11 mouse cellular contexts compared by ENCODE assay signal in the genomic region with DNA sequence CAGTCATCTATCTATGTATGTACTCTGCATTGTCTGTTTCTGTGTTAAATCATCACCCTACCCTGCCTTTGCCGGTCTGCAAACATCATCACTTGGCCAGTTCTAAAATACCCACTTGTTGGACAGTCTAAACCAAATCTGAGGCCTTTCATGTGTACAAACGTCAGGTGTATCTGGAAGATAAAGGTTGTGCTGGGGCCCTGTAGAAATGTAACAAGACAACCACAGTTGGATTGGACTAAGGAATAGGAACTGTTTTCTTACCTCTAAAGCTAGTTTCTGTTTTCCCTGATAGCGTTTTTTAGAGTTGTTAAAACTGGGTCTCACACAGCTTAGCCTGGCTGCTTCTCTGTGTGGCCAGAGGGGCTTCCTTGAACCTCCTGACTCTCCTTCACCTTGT. TPM values are rescaled to one million over a fixed set of nuclear protein-coding genes. Genes with fewer than 3 reads are reported as not detected.
DNase-seq lines count a peak whose midpoint lies in the region; ATAC-seq and TF ChIP-seq lines count a peak whose summit lies in the region.
"Had no signal": no experiment of that assay in that cellular context is flagged by ENCODE, and none has a peak within 500 bp of the region (broad histone marks: within the 10 kb centered on the region; RNA-seq: fewer than 3 reads in every experiment).

No protein-coding gene starts in this region.

- H3K9me3 ChIP-seq in lung, embryonic 14.5 days (ENCODE audit: low read depth, low read length): no peaks in the 10 kb centered on the region
- no peaks in the 10 kb centered on the region for H3K9me3 ChIP-seq in embryonic facial prominence, embryonic 12.5 days
- no peaks in the 10 kb centered on the region for H3K9me3 ChIP-seq in intestine, embryonic 16.5 days (ENCODE audit: control insufficient read depth, low read length)

- H3K4me3 ChIP-seq in lung, embryonic 14.5 days (ENCODE audit: low read depth, low read length): peak overlapping the region; percentile 94
- H3K4me3 ChIP-seq in lung, adult 2 months (replicated peaks; ENCODE audit: extremely low read depth, low read depth, low read length): no peak overlapping the region
- H3K4me3 ChIP-seq in embryonic facial prominence, embryonic 12.5 days: 0 out of 2 replicates have a peak overlapping the region, but pooled peaks have one; percentile 6
- H3K4me3 ChIP-seq in intestine, embryonic 16.5 days (ENCODE audit: low read length): peak overlapping the region; percentile 9; the same call in 1 of the 2 replicates
- H3K4me3 ChIP-seq in myocyte: peak overlapping the region; percentile 88

- TF ChIP-seq CTCF in lung, embryonic 14.5 days (IDR thresholded peaks at IDR 0.05; ENCODE audit: low read depth): no peak
- no peak for TF ChIP-seq CTCF in lung, adult 2 months (IDR thresholded peaks at IDR 0.05; ENCODE audit: insufficient read depth, low read length)

- no peak overlapping the region for H3K9ac ChIP-seq in lung, embryonic 14.5 days
- no peak overlapping the region for H3K9ac ChIP-seq in embryonic facial prominence, embryonic 12.5 days
- H3K9ac ChIP-seq in intestine, embryonic 16.5 days (ENCODE audit: low read depth, low read length): peak overlapping the region; percentile 19; the same call in 1 of the 2 replicates

- H3ac ChIP-seq in myocyte (ENCODE audit: control insufficient read depth, insufficient read length): no peak overlapping the region

- H3K4me1 ChIP-seq in lung, embryonic 14.5 days (ENCODE audit: insufficient read depth): peaks cover 5% of the 10 kb centered on the region
- peaks cover 5% of the 10 kb centered on the region for H3K4me1 ChIP-seq in lung, adult 2 months (ENCODE audit: control insufficient read depth, insufficient read depth, low read length)
- peaks cover 16% of the 10 kb centered on the region for H3K4me1 ChIP-seq in embryonic facial prominence, embryonic 12.5 days
- H3K4me1 ChIP-seq in intestine, embryonic 16.5 days (ENCODE audit: control insufficient read depth, insufficient read depth, low read length): peaks cover 17% of the 10 kb centered on the region

- H3K4me2 ChIP-seq in lung, embryonic 14.5 days: peak overlapping the region; percentile 94
- 0 out of 2 replicates have a peak overlapping the region, but pooled peaks have one; percentile 19 for H3K4me2 ChIP-seq in embryonic facial prominence, embryonic 12.5 days (replicated peaks)
- H3K4me2 ChIP-seq in intestine, embryonic 16.5 days (ENCODE audit: low read depth, low read length): peak overlapping the region; percentile 59
- peak overlapping the region; percentile 95 for H3K4me2 ChIP-seq in myocyte (ENCODE audit: low read depth)

- no peak for TF ChIP-seq POLR2A in lung, adult 2 months (IDR thresholded peaks at IDR 0.05; ENCODE audit: borderline replicate concordance, extremely low read depth, low read depth, low read length)
- TF ChIP-seq POLR2A in myocyte (IDR thresholded peaks at IDR 0.05; ENCODE audit: insufficient read length, low read depth): no peak

- ATAC-seq in lung, embryonic 14.5 days (ENCODE audit: insufficient read depth): no peak
- no peak for ATAC-seq in embryonic facial prominence, embryonic 12.5 days (ENCODE audit: insufficient number of reproducible peaks, insufficient read depth, low FRiP score, low TSS enrichment)
- ATAC-seq in intestine, embryonic 16.5 days: no peak

- no peaks in the 10 kb centered on the region for H3K27me3 ChIP-seq in lung, embryonic 14.5 days (ENCODE audit: insufficient read depth, low read length)
- no peaks in the 10 kb centered on the region for H3K27me3 ChIP-seq in embryonic facial prominence, embryonic 12.5 days
- H3K27me3 ChIP-seq in intestine, embryonic 16.5 days (replicated peaks; ENCODE audit: control insufficient read depth, insufficient read depth, low read length): no peaks in the 10 kb centered on the region
- no peaks in the 10 kb centered on the region for H3K27me3 ChIP-seq in myocyte (ENCODE audit: control insufficient read depth, insufficient read depth, insufficient read length)

- peaks cover 10% of the 10 kb centered on the region for H3K36me3 ChIP-seq in lung, embryonic 14.5 days (ENCODE audit: insufficient read depth)
- H3K36me3 ChIP-seq in embryonic facial prominence, embryonic 12.5 days: peaks cover 9% of the 10 kb centered on the region
- 0 out of 2 replicates have a peak, but pooled peaks cover 4% of the 10 kb centered on the region for H3K36me3 ChIP-seq in intestine, embryonic 16.5 days (ENCODE audit: control insufficient read depth, insufficient read depth, low read length)
- peaks cover 8% of the 10 kb centered on the region for H3K36me3 ChIP-seq in myocyte (ENCODE audit: control insufficient read depth, insufficient read depth)

- 60% methylated on average over 3 of the region's 3 CpGs for WGBS in lung, embryonic 14.5 days
- WGBS in lung, adult 2 months: 62% methylated on average over 3 of the region's 3 CpGs
- 80% methylated on average over 3 of the region's 3 CpGs for WGBS in embryonic facial prominence, embryonic 12.5 days
- 68% methylated on average over 3 of the region's 3 CpGs for WGBS in intestine, embryonic 16.5 days

- H3K27ac ChIP-seq in lung, embryonic 14.5 days (ENCODE audit: low read depth): no peak overlapping the region
- H3K27ac ChIP-seq in embryonic facial prominence, embryonic 12.5 days: no peak overlapping the region
- no peak overlapping the region; the same call in 1 of the 2 replicates for H3K27ac ChIP-seq in intestine, embryonic 16.5 days (ENCODE audit: low read length)

- DNase-seq in lung, embryonic 14.5 days: no peak
- no peak for DNase-seq in lung, adult 2 months
- no peak for DNase-seq in gastrocnemius, postnatal 10 days
- no peak for DNase-seq in cerebellum, postnatal 10 days
- DNase-seq: cerebellum, adult 9-11 months; heart, postnatal 10 days; spleen, adult 18-20 months had no signal

- peaks cover 80% of the 10 kb centered on the region for H3K79me2 ChIP-seq in myocyte (ENCODE audit: control insufficient read depth, insufficient read depth)

TF ChIP-seq in myocyte, 11 proteins besides CTCF, POLR2A, EP300 and RAD21:
- TF ChIP-seq TCF12 (IDR thresholded peaks at IDR 0.05; ENCODE audit: insufficient read depth, poor library complexity, severe bottlenecking) (no peak), USF1 (IDR thresholded peaks at IDR 0.05; ENCODE audit: low read depth) (no peak), REST (IDR thresholded peaks at IDR 0.05; ENCODE audit: insufficient read depth, insufficient read length) (no peak), POLR2AphosphoS2 (IDR thresholded peaks at IDR 0.05; ENCODE audit: insufficient read length, low read depth) (no peak), MYOD1 (IDR thresholded peaks at IDR 0.05; ENCODE audit: control insufficient read depth in 1 of 3, insufficient read length in 2 of 3, low read depth in 2 of 3) (no peak), CEBPB (IDR thresholded peaks at IDR 0.05; ENCODE audit: insufficient read depth, poor library complexity, severe bottlenecking) (no peak), SRF (IDR thresholded peaks at IDR 0.05; ENCODE audit: control insufficient read depth, insufficient read length, low read depth) (no peak), TCF3 (IDR thresholded peaks at IDR 0.05; ENCODE audit: insufficient read length, low read depth) (no peak)

RNA-seq across cellular contexts. Expression of a gene that starts 1.7 kb away (rescaled TPM):
- 25.4 and 25.8 TPM in 2 replicates for polyA plus RNA-seq in lung, embryonic 14.5 days (2014; fragmentation: Nextera tagmentation; extraction: Ambion mirVana)
- 4.3 and 6.9 TPM in 2 replicates for polyA plus RNA-seq in lung, adult 2 months (2012; rRNA removed)
- 31.5 and 34.2 TPM in 2 replicates for polyA plus RNA-seq in embryonic facial prominence, embryonic 12.5 days (2016; fragmentation: Nextera tagmentation; extraction: Ambion mirVana)
- polyA plus RNA-seq in intestine, embryonic 16.5 days (2015; fragmentation: Nextera tagmentation; extraction: Ambion mirVana): 18.4 and 21.1 TPM in 2 replicates
- 16.2 TPM for polyA plus RNA-seq in myocyte (2012; fragmentation: generic; extraction: Trizol)
- 10 to 100 TPM; 38.6 to 41.0 TPM for total RNA-seq in gastrocnemius, postnatal 10 days (2021)

RNA-seq across cellular contexts. Expression of a gene that starts 1.9 kb away (rescaled TPM):
- polyA plus RNA-seq in lung, embryonic 14.5 days (2014; fragmentation: Nextera tagmentation; extraction: Ambion mirVana): 127 and 153 TPM in 2 replicates
- polyA plus RNA-seq in lung, adult 2 months (2012; rRNA removed): 5.9 and 9.6 TPM in 2 replicates
- polyA plus RNA-seq in embryonic facial prominence, embryonic 12.5 days (2016; fragmentation: Nextera tagmentation; extraction: Ambion mirVana): 144 and 155 TPM in 2 replicates
- polyA plus RNA-seq in intestine, embryonic 16.5 days (2015; fragmentation: Nextera tagmentation; extraction: Ambion mirVana): 119 and 125 TPM in 2 replicates
- polyA plus RNA-seq in myocyte (2012; fragmentation: generic; extraction: Trizol): 35.5 TPM
- total RNA-seq in gastrocnemius, postnatal 10 days (2021): 10 to 100 TPM; 42.1 to 44.9 TPM

RNA-seq across cellular contexts. Expression of a gene that starts 42.0 kb away (rescaled TPM):
- polyA plus RNA-seq in lung, embryonic 14.5 days (2014; fragmentation: Nextera tagmentation; extraction: Ambion mirVana): not detected in 2 replicates
- 7.4 TPM in 1 of 2 replicates, not detected in the other for polyA plus RNA-seq in lung, adult 2 months (2012; rRNA removed)
- polyA plus RNA-seq in embryonic facial prominence, embryonic 12.5 days (2016; fragmentation: Nextera tagmentation; extraction: Ambion mirVana): not detected in 2 replicates
- polyA plus RNA-seq in intestine, embryonic 16.5 days (2015; fragmentation: Nextera tagmentation; extraction: Ambion mirVana): not detected in 2 replicates
- not detected for polyA plus RNA-seq in myocyte (2012; fragmentation: generic; extraction: Trizol)
- total RNA-seq in gastrocnemius, postnatal 10 days (2021): not detected
- total RNA-seq: heart, postnatal 10 days; liver, adult 2 months had no signal
- polyA plus RNA-seq: liver, adult 2 months had no signal

Comparison
In these comparisons a context has a peak if more than half of its experiments do, and no peak if none do; other contexts are left out.
1. H3K4me2 ChIP-seq: peak in every context shown above with its lines; median percentile 95 in myocyte; 94 in lung, embryonic 14.5 days; 59 in intestine, embryonic 16.5 days; 19 in embryonic facial prominence, embryonic 12.5 days.